Mouse (Mus musculus) monocyte, adult 5-6 weeks (primary cell): ENCODE results near the gene Pbxip1. TPM values are rescaled to one million over a fixed set of nuclear protein-coding genes. Genes with fewer than 3 reads are reported as not detected.

Source experiments
- total RNA-seq: library from RNA; stranded (forward); fragments of 200-1000, 200-491, 200-594 nt; gene quantifications from 3 replicates; pipeline ENCODE4 v1.2.3, GENCODE M21; 2017

The Pbxip1 gene
- total RNA-seq, 1 experiment from 2014 or later: 190 TPM

Other genes with a start within 250 kb of the Pbxip1 start
- gene Gba, start 233.8 kb upstream of the Pbxip1 start, total RNA-seq: 71.9 to 84.9 TPM (median 81.9 TPM) in 3 replicates
- gene Thbs3, start 221.5 kb upstream of the Pbxip1 start, total RNA-seq: 0.95 to 2.3 TPM (median 1.8 TPM) in 3 replicates
- gene Mtx1, start 209.6 kb upstream of the Pbxip1 start, total RNA-seq: 42.5 to 61.0 TPM (median 58.7 TPM) in 3 replicates
- gene Muc1, start 207.6 kb upstream of the Pbxip1 start, total RNA-seq: 0.85 to 2.2 TPM (median 0.86 TPM) in 3 replicates
- 53.3 to 77.9 TPM (median 61.9 TPM) in 3 replicates for gene Krtcap2, start 190.7 kb upstream of the Pbxip1 start, total RNA-seq
- 0.53 to 2.3 TPM in 2 of 3 replicates, not detected in the other for gene Trim46, start 190.4 kb upstream of the Pbxip1 start, total RNA-seq
- 67.3 to 102 TPM (median 83.1 TPM) in 3 replicates for gene Dpm3, start 177.3 kb upstream of the Pbxip1 start, total RNA-seq
- gene Slc50a1, start 166.1 kb upstream of the Pbxip1 start, total RNA-seq: 58.3 to 94.6 TPM (median 67.9 TPM) in 3 replicates
- gene Efna1, start 155.6 kb upstream of the Pbxip1 start, total RNA-seq: 0.38 to 0.39 TPM in 2 of 3 replicates, not detected in the other
- gene Efna3, start 113.7 kb upstream of the Pbxip1 start, total RNA-seq: not detected in 3 replicates
- gene Efna4, start 98.7 kb upstream of the Pbxip1 start, total RNA-seq: not detected in 3 replicates
- 23.1 to 49.7 TPM (median 33.0 TPM) in 3 replicates for gene Adam15, start 86.7 kb upstream of the Pbxip1 start, total RNA-seq
- not detected in 3 replicates for gene Dcst2, start 74.7 kb upstream of the Pbxip1 start, total RNA-seq
- not detected in 3 replicates for gene Dcst1, start 71.5 kb upstream of the Pbxip1 start, total RNA-seq
- gene Zbtb7b, start 41.9 kb upstream of the Pbxip1 start, total RNA-seq: 49.4 to 76.6 TPM (median 51.2 TPM) in 3 replicates
- 1.4 TPM in 1 of 3 replicates, not detected in the others for gene Lenep, start 33.9 kb upstream of the Pbxip1 start, total RNA-seq
- 16.5 to 22.8 TPM (median 22.4 TPM) in 3 replicates for gene Flad1, start 24.8 kb upstream of the Pbxip1 start, total RNA-seq
- gene Cks1b, start 18.3 kb upstream of the Pbxip1 start, total RNA-seq: 7.5 to 10.2 TPM (median 8.1 TPM) in 3 replicates
- 48.9 to 65.4 TPM (median 58.4 TPM) in 3 replicates for gene Shc1, start 18.3 kb upstream of the Pbxip1 start, total RNA-seq
- 11.0 to 18.5 TPM (median 17.6 TPM) in 3 replicates for gene Pygo2, start 6.5 kb upstream of the Pbxip1 start, total RNA-seq
- gene Pmvk, start 17.8 kb downstream of the Pbxip1 start, total RNA-seq: 18.0 to 23.5 TPM (median 21.0 TPM) in 3 replicates
- gene Kcnn3, start 83.5 kb downstream of the Pbxip1 start, total RNA-seq: not detected in 3 replicates